Mouse (Mus musculus) embryonic facial prominence, embryonic 13.5 days (tissue): ENCODE measurements around the gene Cog5. TPM values are rescaled to one million over a fixed set of nuclear protein-coding genes. Genes with fewer than 3 reads are reported as not detected.
"Not testable (repeated sequence)": the region's sequence is repeated elsewhere in the genome, so short reads cannot be mapped to it uniquely, and the experiment has no call there.

Experiments
- ATAC-seq: fragments of 200-750 bp; cut with Nextera tagmentation; 2 replicates; pipeline ENCODE4 v1.8.0; 2017; ENCODE audit warnings: low read depth; ENCODE audit not compliant: insufficient number of reproducible peaks, insufficient read depth, low FRiP score, low TSS enrichment
- H3K27ac ChIP-seq: fragments of 300-500 bp; sonication (generic); 2 replicates; pipeline ENCODE4 v1.5.1; 2015; ENCODE audit warnings: moderate library complexity, mild to moderate bottlenecking, inconsistent platforms
- H3K27me3 ChIP-seq: fragments of 300-500 bp; sonication (generic); 2 replicates; pipeline ENCODE4 v1.6.1; 2015; ENCODE audit warnings: mild to moderate bottlenecking, inconsistent platforms
- H3K36me3 ChIP-seq: fragments of 300-500 bp; sonication (generic); 2 replicates; pipeline ENCODE4 v1.6.1; 2015; ENCODE audit warnings: mild to moderate bottlenecking, inconsistent platforms
- H3K4me1 ChIP-seq: fragments of 300-500 bp; sonication (generic); 2 replicates; pipeline ENCODE4 v1.6.1; 2015; ENCODE audit warnings: inconsistent platforms
- H3K4me2 ChIP-seq: fragments of 300-500 bp; sonication (generic); 2 replicates; pipeline ENCODE4 v1.6.1; 2015; ENCODE audit warnings: moderate library complexity, mild to moderate bottlenecking, inconsistent platforms
- H3K4me3 ChIP-seq: fragments of 300-500 bp; sonication (generic); 2 replicates; pipeline ENCODE4 v1.5.1; 2015; ENCODE audit warnings: mild to moderate bottlenecking, inconsistent platforms
- H3K9ac ChIP-seq: fragments of 300-500 bp; sonication (generic); 2 replicates; pipeline ENCODE4 v1.6.1; 2015; ENCODE audit warnings: mild to moderate bottlenecking, inconsistent platforms
- H3K9me3 ChIP-seq: fragments of 300-500 bp; sonication (generic); 2 replicates; pipeline ENCODE4 v1.6.1; 2016; ENCODE audit warnings: inconsistent platforms
- WGBS: fragments of 180-500 bp; shearing (Covaris S2); methylation state at CpG from one replicate; pipeline ENCODE4 v1.1.7; 2015; ENCODE audit warnings: mixed read lengths; 5-methylcytosine and 5-hydroxymethylcytosine counted together
- polyA plus RNA-seq: library from polyadenylated mRNA; unstranded; fragments of >200 nt; fragmentation: Nextera tagmentation; extraction: Ambion mirVana; gene quantifications from 2 replicates; pipeline ENCODE4 v1.2.1, GENCODE M21; 2015

Gene Cog5
- 38.7 and 41.2 TPM in 2 replicates for polyA plus RNA-seq

DNA sequence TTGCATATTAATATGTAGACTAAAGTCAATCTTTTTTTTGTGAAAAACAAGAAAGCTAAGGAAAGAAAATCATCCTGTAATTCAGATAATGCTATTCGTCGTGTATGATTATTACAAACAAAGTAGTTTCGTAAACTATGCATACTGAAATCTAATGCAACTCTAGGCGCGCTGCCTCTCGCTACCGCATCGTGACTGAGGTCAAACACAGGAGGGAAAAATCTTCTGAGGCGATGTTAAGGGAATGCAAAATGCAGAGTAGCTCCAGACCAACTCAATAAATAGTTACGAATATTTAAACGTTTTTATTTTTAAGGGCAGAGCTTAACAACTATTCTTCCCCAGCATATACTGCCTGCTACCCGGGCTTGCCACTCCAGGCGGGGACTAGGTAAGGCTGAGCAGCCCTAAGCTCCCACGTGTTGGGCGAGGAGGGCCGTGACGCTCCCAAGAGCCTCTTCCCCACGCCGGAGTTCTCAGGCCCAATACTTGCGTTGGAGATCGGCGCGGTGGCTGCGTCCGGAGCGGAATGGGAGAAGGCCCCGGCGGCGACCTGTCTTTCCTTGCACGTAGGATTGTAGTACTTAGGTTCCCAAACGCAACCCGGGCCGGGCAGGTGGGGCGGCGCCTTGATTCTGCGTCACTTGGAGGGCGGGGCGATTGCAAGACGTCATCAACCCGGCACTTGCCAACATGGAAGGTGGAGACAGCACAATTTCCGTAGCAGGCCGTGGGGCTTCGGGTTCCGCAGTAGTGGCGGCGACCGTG lies at the start of gene Cog5, which contains the start of gene Dus4l:
TSS of gene Cog5 (plus strand) at position 673 of the 768 bp plus-strand sequence.
TSS of gene Dus4l (minus strand) at position 630 of the 768 bp plus-strand sequence.
- Histone ChIP-seq H3K27ac (peak within 1 kb of the TSS; percentile 85), H3K27me3 (no peaks in the 10 kb centered on the region), H3K9me3 (no peaks in the 10 kb centered on the region), H3K9ac (peak within 1 kb of the TSS; percentile 87), H3K4me1 (peaks cover 7% of the 10 kb centered on the region), H3K4me3 (peak within 1 kb of the TSS; percentile 85), H3K36me3 (no peaks in the 10 kb centered on the region), H3K4me2 (peak within 1 kb of the TSS; percentile 74)
- WGBS, result under 1% methylated on average over 47 of the region's 47 CpGs
- ATAC-seq, result peak; percentile 91

DNA sequence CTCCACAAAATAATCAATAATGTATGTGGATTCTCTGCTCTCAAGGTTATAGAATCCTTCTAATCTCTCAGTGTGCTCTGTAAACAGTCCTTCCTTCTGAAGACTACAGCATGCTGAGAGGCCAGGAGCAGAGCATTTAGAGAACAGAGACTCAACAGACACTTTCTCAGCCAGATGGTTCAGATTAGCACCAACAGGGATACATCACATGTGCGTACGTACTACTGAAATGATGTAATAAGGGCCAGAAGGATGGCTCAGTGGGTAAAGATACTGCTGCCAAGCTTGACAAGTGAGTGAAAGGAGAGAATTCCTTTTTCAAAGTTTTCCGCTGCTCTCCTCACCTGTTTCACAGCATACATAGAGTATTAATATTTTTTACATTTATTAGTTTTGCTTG lies 49.8 kb upstream of the Cog5 start:
- no peaks in the 10 kb centered on the region for H3K27me3 ChIP-seq
- H3K9me3 ChIP-seq, result no peaks in the 10 kb centered on the region
- no peaks in the 10 kb centered on the region for H3K4me1 ChIP-seq
- 0 out of 2 replicates have a peak, but pooled peaks cover 1% of the 10 kb centered on the region for H3K36me3 ChIP-seq
- ATAC-seq, result no peak
- H3K4me3 ChIP-seq, result no peak overlapping the region
- no peak overlapping the region for H3K9ac ChIP-seq
- no peak overlapping the region for H3K27ac ChIP-seq
- 46% methylated on average over 3 of the region's 3 CpGs for WGBS
- no peak overlapping the region for H3K4me2 ChIP-seq

DNA sequence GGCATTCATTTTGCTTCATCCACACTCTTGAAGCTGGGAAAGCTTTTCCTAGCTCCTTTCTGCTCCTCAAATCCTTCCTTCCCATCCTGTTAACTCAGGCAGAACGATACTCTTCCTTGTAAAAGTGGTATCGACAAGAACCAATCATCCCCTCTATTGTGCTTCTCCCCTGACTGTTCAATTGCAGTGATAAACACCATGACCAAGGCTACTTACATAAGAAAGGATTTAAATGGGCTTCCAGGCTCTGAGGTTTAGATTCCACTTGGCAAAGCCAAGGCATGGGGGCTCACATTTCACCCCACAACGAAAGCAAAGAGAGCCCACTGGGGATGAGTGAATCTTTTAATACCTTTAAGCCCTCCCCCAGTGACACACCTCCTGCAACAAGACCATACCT lies 46.5 kb upstream of the Cog5 start:
- Histone ChIP-seq H3K9me3 (no peaks in the 10 kb centered on the region), H3K4me3 (no peak overlapping the region), H3K27me3 (no peaks in the 10 kb centered on the region), H3K4me2 (no peak overlapping the region), H3K36me3 (peaks cover 7% of the 10 kb centered on the region; the same call in 1 of the 2 replicates), H3K4me1 (no peaks in the 10 kb centered on the region), H3K9ac (no peak overlapping the region), H3K27ac (no peak overlapping the region)
- ATAC-seq, result no peak
- 20% methylated on average over 3 of the region's 3 CpGs for WGBS

DNA sequence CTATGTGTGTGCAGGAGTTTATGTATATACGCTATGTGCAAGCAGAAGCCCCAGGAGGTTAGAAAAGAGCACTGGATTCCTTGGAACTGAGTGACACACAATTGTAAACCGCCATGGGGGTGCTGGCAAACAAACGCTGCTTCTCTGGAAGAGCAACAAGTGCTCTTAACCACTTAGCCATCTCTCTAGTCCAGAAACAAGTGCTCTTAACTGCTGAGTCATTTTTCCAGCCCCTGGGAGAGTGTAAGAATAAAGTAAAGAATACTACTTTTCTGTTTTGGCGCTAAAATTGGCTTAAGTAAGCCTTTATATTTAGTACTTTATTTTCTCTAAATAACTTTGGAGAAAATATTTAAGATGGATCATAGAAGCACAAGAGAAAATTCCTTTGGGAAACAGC lies 41.3 kb upstream of the Cog5 start:
- Histone ChIP-seq H3K27ac (no peak overlapping the region), H3K9me3 (no peaks in the 10 kb centered on the region), H3K4me2 (no peak overlapping the region), H3K4me1 (no peaks in the 10 kb centered on the region), H3K9ac (no peak overlapping the region), H3K4me3 (no peak overlapping the region), H3K27me3 (no peaks in the 10 kb centered on the region), H3K36me3 (peaks cover 17% of the 10 kb centered on the region)
- ATAC-seq, result no peak
- 71% methylated on average over 4 of the region's 4 CpGs for WGBS

DNA sequence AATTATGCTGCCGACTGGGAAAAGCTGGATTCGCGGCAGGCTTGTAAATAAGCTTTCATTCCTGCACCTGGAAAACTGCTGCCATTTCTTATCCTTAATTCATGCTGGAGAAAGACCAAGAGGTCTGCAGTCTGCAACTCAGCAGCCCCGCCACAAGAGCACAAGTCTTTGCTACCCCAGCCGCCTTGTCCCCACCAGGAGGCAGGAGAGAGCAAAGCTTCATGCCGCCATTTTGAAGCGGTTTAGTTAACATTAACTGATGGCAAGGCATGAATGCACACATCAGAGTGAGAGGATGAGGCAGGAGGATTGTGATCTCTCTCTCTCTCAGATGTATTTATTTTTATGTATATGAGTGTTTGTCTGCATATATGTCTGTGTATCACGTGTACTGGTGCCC lies 34.6 kb upstream of the Cog5 start:
- Histone ChIP-seq H3K4me1 (peaks cover 3% of the 10 kb centered on the region; the same call in 1 of the 2 replicates), H3K4me2 (no peak overlapping the region), H3K36me3 (peaks cover 30% of the 10 kb centered on the region), H3K4me3 (no peak overlapping the region), H3K27me3 (no peaks in the 10 kb centered on the region), H3K9me3 (no peaks in the 10 kb centered on the region), H3K27ac (no peak overlapping the region), H3K9ac (no peak overlapping the region)
- no peak for ATAC-seq
- 83% methylated on average over 8 of the region's 8 CpGs for WGBS

DNA sequence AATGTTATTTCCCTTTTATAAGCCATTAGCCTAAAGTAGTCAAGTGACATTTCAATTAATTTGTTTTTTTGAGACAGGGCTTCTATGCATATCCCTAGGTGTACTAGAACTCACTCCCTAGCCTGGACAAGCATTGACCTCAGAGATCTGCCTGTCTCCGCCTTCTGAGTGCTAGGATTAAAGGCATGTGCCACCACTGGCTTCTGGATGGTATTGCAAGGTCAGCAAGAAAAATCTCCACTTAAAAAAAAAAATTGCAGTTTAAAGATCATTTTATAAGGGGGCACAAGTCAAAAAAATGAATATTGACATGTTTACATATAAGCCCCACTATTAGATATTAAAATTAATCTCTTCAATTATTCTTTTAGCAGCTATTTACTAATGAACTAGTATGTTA lies 29.7 kb upstream of the Cog5 start:
- Histone ChIP-seq H3K9me3 (no peaks in the 10 kb centered on the region), H3K27me3 (no peaks in the 10 kb centered on the region), H3K36me3 (peaks cover 40% of the 10 kb centered on the region), H3K4me3 (no peak overlapping the region), H3K4me2 (no peak overlapping the region), H3K27ac (no peak overlapping the region), H3K4me1 (peaks cover 3% of the 10 kb centered on the region; the same call in 1 of the 2 replicates), H3K9ac (no peak overlapping the region)
- 89% methylated on average over 1 of the region's 1 CpGs for WGBS
- no peak for ATAC-seq

DNA sequence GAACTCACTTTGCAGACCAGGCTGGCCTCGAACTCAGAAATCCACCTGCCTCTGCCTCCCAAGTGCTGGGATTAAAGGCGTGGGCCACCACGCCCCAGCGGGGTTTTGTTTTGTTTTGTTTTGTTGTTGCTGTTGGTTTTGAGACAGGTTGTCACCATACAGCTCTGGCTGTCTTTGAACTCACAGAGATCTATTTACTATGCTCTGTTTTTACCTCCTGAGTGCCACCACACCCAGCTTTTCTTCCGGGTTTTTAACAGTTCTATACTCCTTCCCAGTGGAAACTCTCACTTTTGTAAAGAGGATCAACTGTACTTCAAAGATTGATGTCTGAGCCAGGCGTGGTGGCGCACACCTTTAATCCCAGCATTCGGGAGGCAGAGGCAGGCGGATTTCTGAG lies 26.3 kb upstream of the Cog5 start:
- not testable (repeated sequence) for ATAC-seq, H3K4me1 ChIP-seq, H3K27me3 ChIP-seq, H3K27ac ChIP-seq, H3K4me3 ChIP-seq, H3K9me3 ChIP-seq, H3K4me2 ChIP-seq, H3K9ac ChIP-seq
- WGBS, result 92% methylated on average over 9 of the region's 9 CpGs
- peaks cover 31% of the 10 kb centered on the region for H3K36me3 ChIP-seq

DNA sequence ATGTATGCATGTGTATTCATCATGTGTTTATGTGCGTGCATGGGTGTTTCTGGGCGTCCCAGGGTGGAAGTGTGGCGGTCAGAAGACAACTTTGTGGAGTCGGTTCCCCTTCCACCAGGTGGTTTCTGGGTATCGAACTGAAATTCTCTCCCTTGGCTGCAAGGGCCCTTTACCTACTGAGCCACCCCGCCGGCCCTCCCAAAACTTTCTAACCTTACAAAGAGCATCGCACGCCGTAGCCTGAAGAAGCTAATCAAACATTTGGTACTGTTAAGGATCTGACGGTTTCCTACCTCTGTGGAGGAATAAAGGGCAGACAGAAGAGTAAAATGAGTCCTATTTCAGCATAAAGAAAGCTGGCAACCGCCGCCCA lies 20.7 kb upstream of the Cog5 start:
- WGBS, result 7% methylated on average over 13 of the region's 13 CpGs

DNA sequence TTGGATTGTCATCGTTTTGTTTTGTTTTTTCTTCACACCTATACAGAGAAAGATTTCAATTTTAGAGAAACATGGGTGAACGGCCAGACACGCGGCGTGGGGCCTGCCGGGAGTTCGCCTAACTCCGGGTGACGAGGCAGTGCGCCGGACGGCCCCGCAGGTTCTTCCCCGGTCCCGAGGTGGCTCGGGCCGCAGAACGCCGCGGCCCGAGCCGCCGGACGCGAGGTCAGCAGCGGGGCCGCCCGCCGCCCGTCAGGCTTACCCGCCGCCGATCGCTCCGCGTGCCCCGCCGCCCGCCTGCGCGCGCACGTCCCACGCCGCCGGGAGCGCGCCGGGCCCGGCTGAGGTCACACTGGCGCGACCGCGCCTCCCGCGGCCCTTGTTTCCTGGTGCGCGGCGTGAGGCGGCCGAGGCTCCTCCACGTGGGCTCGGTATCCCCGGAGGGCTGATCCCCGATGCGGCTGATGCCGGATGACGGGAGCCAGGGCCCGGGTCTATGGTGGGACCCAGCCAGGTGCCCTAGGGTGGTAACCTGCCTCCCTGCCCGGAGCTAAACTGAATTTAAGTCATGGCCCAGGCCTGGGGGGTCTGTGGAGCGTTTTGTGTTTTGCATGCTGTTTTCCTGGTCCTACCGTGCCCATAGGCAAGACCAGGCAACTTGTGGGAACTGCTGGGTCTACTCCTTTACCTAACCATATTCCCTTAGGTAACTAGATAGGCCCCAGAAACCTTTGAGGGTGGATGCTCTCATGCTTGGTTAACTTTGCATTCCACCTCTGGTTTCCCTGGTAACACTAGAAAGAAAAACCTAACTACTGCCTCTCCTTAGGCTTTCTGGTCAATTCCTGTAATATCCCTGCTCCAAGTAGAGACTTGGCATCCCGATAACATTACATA lies 20.1 kb upstream of the Cog5 start, which contains the start of gene Bcap29:
TSS of gene Bcap29 (minus strand) at position 316 of the 897 bp plus-strand sequence.
- Histone ChIP-seq H3K27ac (peak within 1 kb of the TSS; percentile 83), H3K9ac (peak within 1 kb of the TSS; percentile 85), H3K4me1 (peaks cover 12% of the 10 kb centered on the region), H3K4me2 (peak within 1 kb of the TSS; percentile 75), H3K4me3 (peak within 1 kb of the TSS; percentile 64), H3K9me3 (no peaks in the 10 kb centered on the region), H3K27me3 (no peaks in the 10 kb centered on the region), H3K36me3 (peaks cover 5% of the 10 kb centered on the region; the same call in 1 of the 2 replicates)
- WGBS, result 3% methylated on average over 65 of the region's 73 CpGs
- ATAC-seq, result peak; percentile 79

More for the DNA sequence above, 20.7 kb upstream of the Cog5 start:
- Histone ChIP-seq H3K9ac (peak overlapping the region; percentile 85), H3K36me3 (peaks cover 5% of the 10 kb centered on the region; the same call in 1 of the 2 replicates), H3K4me1 (peaks cover 12% of the 10 kb centered on the region), H3K4me2 (peak overlapping the region; percentile 75), H3K9me3 (no peaks in the 10 kb centered on the region), H3K27me3 (no peaks in the 10 kb centered on the region), H3K4me3 (peak overlapping the region; percentile 64), H3K27ac (peak overlapping the region; percentile 83; the same call in 1 of the 2 replicates)
- no peak for ATAC-seq

DNA sequence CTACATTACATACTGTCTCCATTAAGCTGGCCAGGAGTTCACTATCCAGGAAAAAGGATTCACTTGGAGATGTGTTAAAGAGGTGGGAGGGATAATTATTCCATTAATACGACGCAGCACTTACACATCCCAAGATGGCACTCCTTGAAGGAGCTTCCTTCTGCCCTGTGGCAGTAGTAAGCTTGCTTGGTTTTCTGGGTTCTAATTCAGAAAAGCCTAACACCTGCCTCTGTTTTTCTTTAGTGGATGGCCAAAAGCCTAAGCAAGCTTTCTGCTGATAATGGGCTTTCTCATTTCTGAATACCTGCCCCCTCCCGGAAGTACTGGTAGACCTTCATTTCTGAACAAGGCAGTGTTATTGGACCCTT lies 19.4 kb upstream of the Cog5 start:
- Histone ChIP-seq H3K9me3 (no peaks in the 10 kb centered on the region), H3K9ac (no peak overlapping the region), H3K27me3 (no peaks in the 10 kb centered on the region), H3K27ac (no peak overlapping the region; the same call in 1 of the 2 replicates), H3K4me3 (peak overlapping the region; percentile 64; the same call in 1 of the 2 replicates), H3K4me1 (peaks cover 12% of the 10 kb centered on the region), H3K36me3 (0 out of 2 replicates have a peak, but pooled peaks cover 3% of the 10 kb centered on the region), H3K4me2 (peak overlapping the region; percentile 75)
- 0 out of 2 replicates have a peak, but pooled peaks have one; percentile 10 for ATAC-seq
- 87% methylated on average over 3 of the region's 3 CpGs for WGBS

DNA sequence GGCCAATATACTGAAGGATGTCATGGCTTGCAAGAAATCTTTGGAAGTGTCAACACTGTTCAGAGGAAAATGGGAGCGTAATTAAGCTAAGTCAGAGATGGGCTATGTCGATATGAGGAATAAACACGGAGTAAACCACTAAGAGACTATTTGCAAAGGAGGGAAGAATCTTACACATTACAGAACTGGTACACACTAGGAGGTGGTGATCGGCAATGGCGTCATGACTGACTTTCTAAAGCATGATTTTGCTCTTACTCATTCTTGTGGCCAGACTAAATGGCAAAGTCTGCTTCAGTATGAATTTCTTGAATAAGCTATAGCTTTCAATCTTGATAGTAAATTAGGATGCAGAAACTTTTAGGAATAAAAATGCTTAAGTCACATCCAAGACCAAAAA lies 1.1 kb upstream of the Cog5 start:
- Histone ChIP-seq H3K4me3 (peak overlapping the region; percentile 85; the same call in 1 of the 2 replicates), H3K36me3 (no peaks in the 10 kb centered on the region)
- WGBS, result 72% methylated on average over 5 of the region's 5 CpGs

More for the DNA sequence above, 1.1 kb upstream of the Cog5 start:
- peaks cover 7% of the 10 kb centered on the region for H3K4me1 ChIP-seq
- H3K4me2 ChIP-seq, result peak overlapping the region; percentile 58
- H3K9ac ChIP-seq, result 0 out of 2 replicates have a peak overlapping the region, but pooled peaks have one; percentile 16
- ATAC-seq, result no peak
- H3K9me3 ChIP-seq, result no peaks in the 10 kb centered on the region
- H3K27ac ChIP-seq, result no peak overlapping the region
- H3K27me3 ChIP-seq, result no peaks in the 10 kb centered on the region
